Mouse (Mus musculus) cerebellum, postnatal 4 days (tissue): Measurements from ENCODE around the gene Ezh1.

Experiments
- DNase-seq, 2 experiments: peaks; one replicate each; pipeline ENCODE4 v3.0.0; 2022; ENCODE audit warnings: low spot score in 2 of 2, mixed read lengths in 1 of 2

The Ezh1 gene

DNA sequence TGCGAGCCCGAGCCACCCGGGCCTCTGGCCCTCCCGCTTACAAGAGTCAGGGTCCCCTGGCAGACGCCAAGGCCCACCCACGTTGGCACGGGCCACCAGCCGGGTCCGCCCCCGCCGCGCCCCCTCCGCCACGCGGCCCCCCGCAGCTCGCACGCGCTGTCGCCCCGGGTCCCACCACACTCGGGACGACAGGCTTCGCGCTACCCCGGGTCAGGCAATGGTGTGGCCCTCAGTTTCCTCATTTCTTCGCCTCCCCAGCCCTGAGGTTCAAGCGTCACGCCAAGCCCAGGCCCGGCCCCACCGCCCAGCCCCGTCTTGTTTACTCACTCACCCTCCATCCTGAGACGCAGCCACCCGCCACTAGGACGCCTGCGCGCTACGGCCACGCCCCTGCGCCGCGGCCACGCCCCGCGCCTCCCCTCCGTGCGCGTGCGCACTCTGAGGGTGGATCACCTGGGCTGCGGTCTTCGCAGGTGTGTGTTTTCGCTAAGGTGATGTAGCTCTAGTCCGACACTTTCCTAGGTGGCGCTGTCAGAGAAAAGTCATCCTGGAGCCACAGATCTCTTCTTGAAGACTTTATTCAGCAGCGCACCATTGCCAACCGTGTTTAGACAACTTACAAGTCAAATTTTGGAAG, at the start of gene Ezh1:
Gene Ezh1 (minus strand): TSS at position 399 of the 637 bp plus-strand sequence.
- DNase-seq: peak; percentile 82 to 85

DNA sequence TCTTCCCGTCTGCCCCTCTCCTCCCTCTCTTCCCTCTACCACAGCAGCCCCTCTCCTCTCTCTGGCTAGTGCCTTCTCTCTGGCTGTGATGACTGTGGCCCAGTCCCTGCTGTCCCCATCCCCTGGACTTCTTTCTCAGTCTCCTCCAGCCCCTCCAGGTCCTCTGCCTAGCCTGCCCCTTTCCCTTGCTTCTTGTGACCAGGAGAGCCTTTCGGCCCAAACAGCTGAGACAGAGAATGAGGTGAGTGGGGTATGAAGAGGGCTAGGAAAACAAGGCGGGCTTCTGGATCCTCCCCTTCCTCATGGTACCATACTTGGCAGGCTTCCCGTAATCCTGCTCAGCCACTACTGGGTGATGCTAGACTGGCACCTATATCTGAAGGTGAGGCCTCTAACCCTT, 49.0 kb upstream of the Ezh1 start:
- DNase-seq: no peak

- DNase-seq: no peak
Measured at GRCm38 (mm10) chr11:101272446-101272845, 46.2 kb upstream of the Ezh1 start.

DNA sequence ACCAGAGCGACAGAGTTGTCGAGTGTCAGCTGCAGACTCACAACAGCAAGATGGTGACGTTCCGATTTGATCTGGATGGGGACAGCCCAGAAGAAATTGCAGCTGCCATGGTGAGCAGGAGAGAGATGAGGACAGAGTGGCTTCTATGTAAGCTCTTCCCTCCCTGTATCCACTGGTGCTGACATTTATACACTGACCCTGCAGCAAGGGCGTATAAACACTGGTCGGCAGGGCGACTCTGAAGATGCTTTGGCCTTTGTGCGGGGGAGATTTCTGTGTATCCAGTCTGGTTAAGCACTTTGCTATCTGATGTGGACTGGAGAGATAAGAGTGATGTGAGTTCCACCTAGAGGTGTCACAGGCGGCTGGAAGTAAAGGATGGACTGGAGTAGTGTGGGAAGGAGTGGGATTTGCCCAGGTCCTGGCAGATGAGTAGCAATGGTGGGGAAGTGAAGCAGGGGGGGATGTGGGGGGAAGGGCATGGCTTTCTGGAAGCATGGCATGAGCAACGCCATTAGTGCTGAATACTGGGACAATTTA, 43.4 kb upstream of the Ezh1 start:
- no peak for DNase-seq

DNA sequence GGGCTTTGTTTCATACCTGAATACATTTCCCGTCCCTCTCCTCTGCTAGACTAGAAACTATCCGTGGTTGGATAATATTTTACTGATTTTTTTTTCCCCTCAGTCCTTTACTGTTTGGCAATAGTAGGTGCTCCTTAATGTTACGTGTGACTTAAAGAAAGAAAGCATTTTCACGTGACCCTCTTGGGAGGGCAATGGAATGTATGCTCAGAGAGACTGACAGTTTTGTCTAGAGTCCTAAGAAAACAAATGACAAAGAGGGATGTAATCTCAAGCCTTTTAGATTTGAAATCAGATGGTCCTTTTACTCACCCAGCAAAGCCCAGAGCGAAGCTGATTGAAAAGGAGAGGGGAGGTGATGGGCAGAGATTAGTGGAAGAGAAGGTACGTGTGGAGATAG, 39.6 kb upstream of the Ezh1 start:
- DNase-seq: no peak

GRCm38 (mm10) chr11:101264954-101265471, 38.8 kb upstream of the Ezh1 start:
- no peak for DNase-seq

GRCm38 (mm10) chr11:101263989-101264280, 37.7 kb upstream of the Ezh1 start:
- no peak for DNase-seq

DNA sequence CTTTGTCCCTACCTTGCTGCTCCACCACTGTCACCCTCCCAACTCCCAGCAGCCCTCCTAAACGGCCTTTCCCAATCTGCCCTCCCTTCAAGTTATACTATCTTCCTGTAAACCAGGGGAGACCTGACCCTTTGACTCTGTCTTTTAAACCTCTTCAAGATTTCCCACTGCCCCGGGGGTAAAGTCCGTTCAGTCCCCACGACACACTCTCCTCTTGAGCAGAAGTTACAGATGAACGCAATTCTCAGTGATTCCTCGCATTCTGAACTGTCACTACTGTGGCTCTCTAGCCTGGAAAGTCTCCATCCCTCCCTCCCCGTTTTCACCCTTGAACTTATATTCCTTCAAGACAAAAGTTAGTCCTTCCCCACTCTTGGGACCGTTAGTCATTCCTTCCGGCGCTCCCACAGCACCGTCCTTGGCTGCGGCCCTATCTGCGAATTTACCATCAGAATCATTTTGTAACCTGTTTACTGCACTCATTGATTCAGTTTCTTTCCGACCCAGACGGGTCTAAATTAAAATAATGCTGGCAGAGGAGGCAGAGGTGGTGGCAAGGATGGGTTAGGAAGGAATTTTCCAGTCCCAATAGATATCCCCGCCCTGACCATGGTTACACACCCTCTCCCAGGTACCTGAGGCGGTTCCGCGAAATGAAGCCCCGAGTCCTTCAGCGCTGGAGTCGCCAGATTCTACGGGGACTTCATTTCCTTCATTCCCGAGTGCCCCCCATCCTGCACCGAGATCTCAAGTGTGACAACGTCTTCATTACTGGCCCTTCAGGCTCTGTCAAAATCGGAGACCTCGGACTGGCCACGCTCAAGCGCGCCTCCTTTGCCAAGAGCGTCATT, 37.1 kb upstream of the Ezh1 start:
- DNase-seq: no peak

DNA sequence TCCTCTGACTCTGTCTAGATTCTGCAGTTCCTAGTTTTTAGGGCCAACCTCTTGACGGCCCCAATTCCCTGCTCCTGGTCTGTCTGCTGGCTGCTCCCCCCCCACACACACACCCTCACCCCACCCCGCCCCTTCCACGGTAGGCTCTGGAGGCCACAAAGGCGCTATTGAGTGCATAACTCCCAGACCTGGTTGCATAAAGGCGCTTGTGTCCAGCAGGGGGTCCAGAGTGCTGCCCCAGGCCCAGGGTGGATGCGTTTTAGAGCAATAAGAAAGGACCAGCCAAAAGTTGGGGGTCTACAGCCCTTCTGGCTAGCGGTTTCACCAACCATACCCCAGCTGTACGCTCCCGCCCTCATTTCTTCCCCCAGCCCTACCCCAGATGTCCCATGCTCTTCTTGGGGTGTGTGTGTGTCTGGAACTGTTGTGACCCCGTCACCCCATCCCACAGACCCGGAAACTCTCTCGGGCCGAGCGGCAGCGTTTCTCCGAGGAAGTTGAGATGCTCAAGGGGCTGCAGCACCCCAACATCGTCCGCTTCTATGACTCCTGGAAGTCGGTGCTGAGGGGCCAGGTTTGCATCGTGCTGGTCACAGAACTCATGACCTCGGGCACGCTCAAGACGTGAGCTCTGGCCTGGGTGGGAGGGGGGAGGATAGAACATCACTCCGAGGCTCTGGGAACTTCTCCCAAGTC, 36.2 kb upstream of the Ezh1 start:
- DNase-seq: no peak

- DNase-seq: no peak
Measured at GRCm38 (mm10) chr11:101260826-101261380, 34.6 kb upstream of the Ezh1 start.

DNA sequence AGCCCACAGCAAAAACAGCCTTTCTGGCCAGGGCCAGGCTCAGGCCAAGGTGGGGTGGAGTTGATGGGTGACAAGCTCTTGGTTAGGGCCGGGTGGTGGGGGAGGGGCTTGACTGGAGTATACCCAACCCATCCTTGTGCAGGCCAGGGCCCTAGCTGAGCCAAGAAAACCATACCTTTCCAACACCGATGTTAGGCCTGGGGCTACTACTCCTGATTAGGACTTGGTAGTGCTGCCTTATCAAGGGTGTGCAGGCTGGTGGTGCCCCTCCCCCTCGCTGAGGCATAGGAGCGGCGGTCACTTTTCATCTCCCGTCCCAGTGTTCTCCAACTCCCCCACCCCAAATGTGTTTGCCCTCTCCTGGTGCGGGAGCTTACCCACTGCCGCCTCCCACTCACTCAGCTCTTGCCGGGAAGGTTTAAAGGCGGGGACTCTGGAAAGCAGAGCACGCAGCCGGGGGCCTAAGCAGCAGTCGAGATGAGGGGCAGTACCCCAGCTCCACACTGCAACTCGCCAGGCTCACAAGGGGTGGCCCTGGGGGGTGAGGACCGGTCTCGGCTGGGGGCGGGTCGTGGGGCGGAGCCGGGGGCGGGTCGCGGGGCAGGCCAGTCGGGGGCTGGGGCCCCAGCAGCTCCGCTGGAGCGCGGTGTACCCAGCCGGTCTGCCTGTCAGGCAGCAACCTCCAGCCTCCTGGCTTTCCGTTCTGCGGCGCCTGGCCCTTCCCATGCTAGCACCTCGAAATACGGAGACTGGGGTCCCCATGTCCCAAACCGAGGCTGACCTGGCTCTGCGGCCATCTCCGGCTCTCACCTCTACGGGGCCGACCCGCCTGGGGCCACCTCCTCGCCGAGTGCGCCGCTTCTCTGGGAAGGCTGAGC, 33.9 kb upstream of the Ezh1 start, which contains the start of gene Wnk4:
Gene Wnk4 (plus strand): TSS at position 620 of the 878 bp plus-strand sequence.
- DNase-seq: peak; percentile 28 to 34

DNA sequence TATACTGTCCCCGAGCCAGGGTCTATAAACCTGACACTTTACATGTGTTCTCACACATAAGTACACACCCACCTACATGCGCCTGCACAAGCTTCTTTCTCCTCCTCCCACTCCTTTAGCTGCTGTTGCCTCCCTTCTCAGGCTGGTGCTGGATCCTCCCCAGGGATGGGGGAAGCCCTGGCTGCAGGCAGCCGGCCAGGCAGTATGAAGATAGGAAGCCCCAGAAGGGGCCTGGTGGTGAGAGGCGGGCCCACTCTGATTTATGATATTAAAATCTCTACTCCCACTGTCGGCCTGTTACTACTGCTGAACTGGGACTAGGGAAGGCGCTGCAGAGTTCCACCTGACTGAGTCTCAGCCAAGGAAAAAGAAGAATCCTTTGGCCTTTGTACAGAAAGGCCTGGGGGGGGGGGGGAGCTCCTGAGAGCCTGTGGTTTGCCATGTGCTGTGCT, 33.0 kb upstream of the Ezh1 start:
- DNase-seq: no peak

GRCm38 (mm10) chr11:101255826-101256775, 29.8 kb upstream of the Ezh1 start:
- DNase-seq: no peak

DNA sequence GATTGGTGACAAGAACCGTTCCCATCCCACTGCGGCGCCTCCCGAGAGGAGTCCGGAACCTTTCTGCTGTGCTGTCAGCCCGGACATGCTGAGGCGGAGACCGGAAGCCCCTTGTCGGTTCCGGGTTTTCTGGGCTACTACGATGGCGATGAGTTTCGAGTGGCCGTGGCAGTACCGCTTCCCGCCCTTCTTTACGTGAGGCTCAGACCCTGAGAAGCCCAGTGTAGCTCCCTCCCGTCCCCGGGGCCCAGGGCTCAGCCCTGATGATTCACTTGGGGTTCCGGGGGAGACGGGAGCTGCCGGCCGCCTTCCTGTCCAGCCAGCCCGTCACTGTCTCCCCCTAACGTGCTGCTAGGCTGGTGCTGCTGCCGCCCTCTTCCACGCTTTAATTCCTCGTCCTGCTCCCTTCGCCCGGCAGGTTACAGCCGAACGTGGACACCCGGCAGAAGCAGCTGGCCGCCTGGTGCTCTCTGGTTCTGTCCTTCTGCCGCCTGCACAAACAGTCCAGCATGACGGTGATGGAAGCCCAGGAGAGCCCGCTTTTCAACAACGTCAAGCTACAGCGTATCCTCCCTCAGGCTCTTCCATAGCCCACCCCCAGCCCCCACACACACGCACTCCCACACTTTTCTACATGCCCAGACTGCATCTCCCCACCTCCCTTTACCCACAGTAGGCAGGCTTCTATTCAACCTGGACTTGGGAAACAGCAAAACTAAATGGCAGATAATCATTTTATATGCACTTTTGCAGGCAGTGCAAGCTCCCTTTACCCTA, 27.5 kb upstream of the Ezh1 start, which contains the start of gene Vps25:
Gene Vps25 (plus strand): TSS at position 95 of the 777 bp plus-strand sequence.
- DNase-seq: peak; percentile 60 to 83

DNA sequence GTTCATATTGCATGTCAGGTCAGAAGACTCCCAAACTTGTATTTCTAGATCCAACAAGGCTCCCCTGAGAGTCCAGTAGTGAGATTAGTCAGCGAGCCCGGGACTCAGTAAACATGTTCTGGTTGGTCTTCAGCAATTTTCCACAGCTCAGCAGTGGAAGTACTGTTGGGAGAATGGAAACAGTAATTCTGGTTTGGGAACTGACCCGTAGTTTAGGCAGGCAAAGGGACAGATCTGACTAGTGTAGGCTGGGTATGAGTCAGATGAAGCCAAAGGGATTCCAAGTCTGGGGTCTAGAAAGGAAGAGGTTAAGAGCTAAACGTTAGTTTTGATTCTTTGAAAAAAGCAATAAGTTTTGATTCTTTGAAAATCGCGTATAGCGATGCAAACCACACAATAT, 26.7 kb upstream of the Ezh1 start:
- no peak for DNase-seq

DNA sequence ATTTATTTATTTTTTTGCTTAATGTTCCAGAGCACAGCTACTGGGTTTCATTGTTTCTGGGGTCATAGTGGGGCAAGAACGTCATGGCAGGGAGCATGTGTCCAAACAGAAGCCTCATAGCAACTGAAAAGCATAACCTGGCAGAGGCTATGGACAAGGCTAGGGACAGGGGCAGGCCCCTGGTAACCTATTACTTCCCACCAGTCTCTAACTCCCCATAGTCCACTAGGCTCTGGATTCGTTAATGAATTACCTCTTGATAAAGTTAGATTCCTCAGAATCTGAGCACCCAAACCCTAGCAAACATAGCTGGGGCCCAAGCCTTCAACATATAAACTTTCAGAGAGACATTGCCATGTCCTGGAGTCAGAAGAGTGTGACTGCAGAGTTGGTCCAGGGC, 24.8 kb upstream of the Ezh1 start:
- no peak for DNase-seq

GRCm38 (mm10) chr11:101248258-101248994, 22.2 kb upstream of the Ezh1 start:
- peak in 1 of 2 experiments; percentile 49 for DNase-seq

DNA sequence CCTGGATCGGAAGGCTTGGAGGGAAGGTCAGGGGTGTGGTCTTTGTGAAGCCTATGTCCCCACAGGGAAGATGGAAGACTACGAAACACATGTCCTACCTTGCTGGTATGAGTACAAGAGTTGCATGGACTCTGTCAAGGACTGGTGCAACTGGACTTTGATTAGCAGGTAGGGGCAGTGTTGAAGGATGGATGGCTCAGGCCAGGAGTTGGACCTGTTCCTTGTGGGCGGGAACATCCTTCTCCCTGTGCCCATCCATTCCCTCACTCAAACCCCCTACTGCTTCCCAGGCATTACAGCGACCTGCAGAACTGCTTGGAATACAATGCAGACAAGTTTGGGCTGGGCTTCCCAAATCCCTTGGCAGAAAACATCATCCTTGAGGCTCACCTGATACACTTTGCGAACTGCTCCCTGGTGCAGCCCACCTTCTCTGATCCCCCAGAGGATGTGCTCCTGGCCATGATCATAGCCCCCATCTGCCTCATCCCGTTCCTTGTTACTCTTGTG, 21.3 kb upstream of the Ezh1 start:
- no peak for DNase-seq
